Mouse (Mus musculus) MEL (cell line): ENCODE results near the gene Reg3g. TPM values are rescaled to one million over a fixed set of nuclear protein-coding genes. Genes with fewer than 3 reads are reported as not detected.

ENCODE experiments used
- DNase-seq: peaks from one replicate; pipeline ENCODE4 v3.0.0; 2011; ENCODE audit warnings: low read depth, low spot score
- H3K27ac ChIP-seq: 2 replicates; pipeline ENCODE4 v1.5.1; 2012; ENCODE audit warnings: low read depth, mild to moderate bottlenecking, control low read depth, low read length, moderate library complexity; ENCODE audit not compliant: control insufficient read depth
- H3K27me3 ChIP-seq, 2 experiments: fragments of 150-350 bp in 1 of 2; sonication (generic) in 1 of 2; 2 replicates each; pipeline ENCODE4 v1.6.1; 2012; ENCODE audit warnings: low read length in 2 of 2, mild to moderate bottlenecking in 2 of 2, improper control_type of control experiment in 1 of 2, moderate library complexity in 1 of 2; ENCODE audit not compliant: insufficient read depth in 2 of 2, control insufficient read depth in 1 of 2
- H3K36me3 ChIP-seq, 2 experiments: 2 replicates each; pipeline ENCODE4 v1.6.1; 2012 to 2014; ENCODE audit warnings: low read length in 2 of 2, improper control_type of control experiment in 1 of 2, inconsistent platforms in 1 of 2, mild to moderate bottlenecking in 1 of 2; ENCODE audit not compliant: insufficient read depth in 2 of 2, control insufficient read depth in 1 of 2
- H3K4me1 ChIP-seq, 2 experiments: fragments of 150-350 bp in 1 of 2; sonication (generic) in 1 of 2; 2 replicates each; pipeline ENCODE4 v1.6.1; 2012; ENCODE audit warnings: low read length in 2 of 2, improper control_type of control experiment in 1 of 2, mild to moderate bottlenecking in 1 of 2; ENCODE audit not compliant: insufficient read depth in 2 of 2, control insufficient read depth in 1 of 2
- H3K4me3 ChIP-seq, 2 experiments: fragments of 150-350 bp in 1 of 2; sonication (generic) in 1 of 2; 2 replicates each; pipeline ENCODE4 v1.5.1; 2012; ENCODE audit warnings: low read depth in 2 of 2, low read length in 2 of 2, mild to moderate bottlenecking in 2 of 2, moderate library complexity in 2 of 2, control low read depth in 1 of 2, improper control_type of control experiment in 1 of 2; ENCODE audit not compliant: control insufficient read depth in 1 of 2, insufficient read depth in 1 of 2
- H3K79me2 ChIP-seq: 2 replicates; pipeline ENCODE4 v1.6.1; 2012; ENCODE audit warnings: mild to moderate bottlenecking, low read length, moderate library complexity; ENCODE audit not compliant: control insufficient read depth, poor library complexity, insufficient read depth
- H3K9ac ChIP-seq: 2 replicates; pipeline ENCODE4 v1.6.1; 2012; ENCODE audit warnings: low read depth, mild to moderate bottlenecking, control low read depth, low read length, moderate library complexity; ENCODE audit not compliant: control insufficient read depth, poor library complexity, severe bottlenecking
- H3K9me3 ChIP-seq: fragments of 150-350 bp; sonication (generic); replicated peaks from 2 replicates; pipeline ENCODE4 v1.6.1; 2012; ENCODE audit warnings: mild to moderate bottlenecking, low read length, improper control_type of control experiment, moderate library complexity; ENCODE audit not compliant: insufficient read depth
- CTCF ChIP-seq, 3 experiments: IDR thresholded peaks in 2 of 3; conservative IDR thresholded peaks in 1 of 3; 2 replicates each; pipeline ENCODE4 v1.5.1; 2011 to 2012; ENCODE audit warnings: low read length in 3 of 3, low read depth in 2 of 3, mild to moderate bottlenecking in 2 of 3, improper control_type of control experiment in 1 of 3, inconsistent platforms in 1 of 3, mixed read lengths in 1 of 3, moderate library complexity in 1 of 3; ENCODE audit not compliant: control insufficient read depth in 1 of 3, insufficient read depth in 1 of 3, poor library complexity in 1 of 3, severe bottlenecking in 1 of 3
- ELF1 ChIP-seq: IDR thresholded peaks from 2 replicates; pipeline ENCODE4 v1.6.1; 2014; ENCODE audit warnings: low read depth, mild to moderate bottlenecking, inconsistent platforms, low read length, improper control_type of control experiment, moderate library complexity
- MAFK ChIP-seq: IDR thresholded peaks from 2 replicates; pipeline ENCODE4 v1.6.1; 2011; ENCODE audit warnings: low read depth, mild to moderate bottlenecking, low read length, improper control_type of control experiment, borderline replicate concordance
- MAX ChIP-seq: IDR thresholded peaks from 2 replicates; pipeline ENCODE4 v1.6.1; 2011; ENCODE audit warnings: low read length, improper control_type of control experiment
- POLR2A ChIP-seq, 2 experiments: IDR thresholded peaks; 2 replicates each; pipeline ENCODE4 v1.6.1; 2011 to 2012; ENCODE audit warnings: low read length in 2 of 2, mild to moderate bottlenecking in 2 of 2, control low read depth in 1 of 2, improper control_type of control experiment in 1 of 2, low read depth in 1 of 2, moderate library complexity in 1 of 2; ENCODE audit not compliant: control insufficient read depth in 1 of 2, insufficient read depth in 1 of 2, poor library complexity in 1 of 2
- POLR2AphosphoS2 ChIP-seq: IDR thresholded peaks from 2 replicates; pipeline ENCODE4 v1.6.1; 2011; ENCODE audit warnings: low read length, improper control_type of control experiment
- POLR2AphosphoS5 ChIP-seq: IDR thresholded peaks from 2 replicates; pipeline ENCODE4 v1.6.1; 2012; ENCODE audit warnings: low read depth, borderline replicate concordance, mild to moderate bottlenecking, inconsistent platforms, low read length, moderate library complexity, mixed read lengths
- TAL1 ChIP-seq: IDR thresholded peaks from 2 replicates; pipeline ENCODE4 v1.6.1; 2012; ENCODE audit warnings: mild to moderate bottlenecking, inconsistent platforms, low read length, moderate library complexity, mixed read lengths
- ZC3H11A ChIP-seq: IDR thresholded peaks from 2 replicates; pipeline ENCODE4 v1.6.1; 2012; ENCODE audit warnings: low read depth, mild to moderate bottlenecking, inconsistent platforms, low read length, improper control_type of control experiment
- ZKSCAN1 ChIP-seq: IDR thresholded peaks from 2 replicates; pipeline ENCODE4 v1.6.1; 2012; ENCODE audit warnings: low read depth, mild to moderate bottlenecking, inconsistent platforms, low read length, improper control_type of control experiment, moderate library complexity
- ZMIZ1 ChIP-seq: IDR thresholded peaks from 2 replicates; pipeline ENCODE4 v1.6.1; 2012; ENCODE audit warnings: low read depth, mild to moderate bottlenecking, inconsistent platforms, low read length, improper control_type of control experiment, moderate library complexity
- polyA plus RNA-seq, 2 experiments: library from polyadenylated mRNA; stranded (reverse) in 1 of 2; unstranded in 1 of 2; fragments of >175 nt in 1 of 2; fragments of >200 nt in 1 of 2; gene quantifications; 2 replicates each; pipeline versions ENCODE4 v1.2.1 to v1.2.4; 2012; ENCODE audit warnings: low replicate concordance in 2 of 2, low read depth in 1 of 2; ENCODE audit not compliant: insufficient read length in 2 of 2, insufficient read depth in 1 of 2, missing spikeins in 1 of 2
- total RNA-seq: library from RNA; depleted of rRNA; stranded (reverse); fragments of 300-350 nt; gene quantifications from 2 replicates; pipeline ENCODE4 v1.2.3, GENCODE M21; 2012

Gene Reg3g
- total and polyA plus RNA-seq, 3 experiments, result not detected

DNA sequence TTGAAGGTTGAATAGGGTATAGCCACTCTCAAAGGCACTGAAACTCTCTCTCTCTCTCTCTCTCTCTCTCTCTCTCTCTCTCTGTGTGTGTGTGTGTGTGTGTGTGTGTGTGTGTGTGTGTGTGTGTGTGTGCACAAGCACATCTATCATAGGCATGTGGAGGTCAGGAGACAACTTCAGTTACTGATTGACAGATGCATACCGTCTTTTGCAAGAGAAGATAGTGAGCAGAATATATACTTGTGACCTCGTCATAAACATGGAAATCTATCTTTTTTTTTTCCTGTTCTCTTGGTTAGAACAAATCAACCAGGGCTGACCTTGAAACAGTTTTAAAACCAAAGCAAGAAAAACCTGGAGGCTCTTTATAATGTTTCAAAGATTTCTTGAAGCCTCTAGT, 6.3 kb downstream of the Reg3g start:
- no peak overlapping the region for H3K27ac ChIP-seq

GRCm38 (mm10) chr6:78460191-78460825, 8.4 kb downstream of the Reg3g start:
- no peaks in the 10 kb centered on the region for H3K36me3 ChIP-seq
- H3K4me1 ChIP-seq, result no peaks in the 10 kb centered on the region
- no peaks in the 10 kb centered on the region for H3K79me2 ChIP-seq
- no peak overlapping the region for H3K4me3 ChIP-seq
- H3K27ac ChIP-seq, result no peak overlapping the region
- no peak for TF ChIP-seq ZMIZ1
- no peak for TF ChIP-seq TAL1
- TF ChIP-seq ZC3H11A, result no peak
- TF ChIP-seq ZKSCAN1, result no peak
- no peak for DNase-seq
- H3K9me3 ChIP-seq, result no peaks in the 10 kb centered on the region
- no peak overlapping the region for H3K9ac ChIP-seq
- H3K27me3 ChIP-seq, result no peaks in the 10 kb centered on the region

More for the DNA sequence above, 6.3 kb downstream of the Reg3g start:
- TF ChIP-seq POLR2AphosphoS2, result no peak
- no peak for TF ChIP-seq POLR2A (IDR thresholded peaks at IDR 0.05; ENCODE audit: control insufficient read depth in 1 of 2, insufficient read depth in 1 of 2, low read depth in 1 of 2, low read length in 2 of 2, poor library complexity in 1 of 2)
- TF ChIP-seq ZMIZ1, result no peak
- no peak for TF ChIP-seq ELF1
- no peak for TF ChIP-seq TAL1
- no peak for TF ChIP-seq MAX
- TF ChIP-seq CTCF (IDR thresholded peaks at IDR 0.05 in 2 of 3, conservative IDR thresholded peaks at IDR 0.05 in 1 of 3; ENCODE audit: control insufficient read depth in 1 of 3, insufficient read depth in 1 of 3, low read depth in 2 of 3, low read length in 3 of 3, poor library complexity in 1 of 3, severe bottlenecking in 1 of 3), result no peak
- no peak for DNase-seq
- no peaks in the 10 kb centered on the region for H3K9me3 ChIP-seq
- no peak overlapping the region for H3K4me3 ChIP-seq
- H3K9ac ChIP-seq, result no peak overlapping the region
- no peaks in the 10 kb centered on the region for H3K79me2 ChIP-seq
- no peaks in the 10 kb centered on the region for H3K36me3 ChIP-seq
- H3K27me3 ChIP-seq, result no peaks in the 10 kb centered on the region
- no peaks in the 10 kb centered on the region for H3K4me1 ChIP-seq

- Histone ChIP-seq H3K79me2 (no peaks in the 10 kb centered on the region), H3K36me3 (no peaks in the 10 kb centered on the region), H3K27me3 (no peaks in the 10 kb centered on the region), H3K4me1 (no peaks in the 10 kb centered on the region), H3K4me3 (no peak overlapping the region), H3K27ac (no peak overlapping the region), H3K9ac (no peak overlapping the region), H3K9me3 (no peaks in the 10 kb centered on the region)
- TF ChIP-seq ZKSCAN1 (no peak), POLR2AphosphoS5 (no peak), MAFK (peak; percentile 52; the same call in 1 of the 2 replicates)
- DNase-seq, result no peak
These were observed 15.9 kb downstream of the Reg3g start for GRCm38 (mm10) chr6:78452804-78453203.
